Mouse (Mus musculus) layer of hippocampus, adult 2 months (tissue): Measurements from ENCODE around the gene H2afy. TPM values are rescaled to one million over a fixed set of nuclear protein-coding genes. Genes with fewer than 3 reads are reported as not detected.

ENCODE experiments used
- DNase-seq, 2 experiments: peaks; one replicate each; pipeline ENCODE4 v3.0.0; 2022; ENCODE audit warnings: low spot score in 2 of 2
- H3K27ac ChIP-seq: fragments of 200-600 bp; 2 replicates; pipeline ENCODE4 v1.8.1; 2022
- H3K4me3 ChIP-seq: fragments of 200-600 bp; 2 replicates; pipeline ENCODE4 v1.8.1; 2022; ENCODE audit warnings: mild to moderate bottlenecking
- CTCF ChIP-seq: fragments of 200-600 bp; conservative IDR thresholded peaks from 2 replicates; pipeline ENCODE4 v1.8.1; 2022; ENCODE audit warnings: antibody characterized with exemption, mild to moderate bottlenecking, moderate library complexity
- total RNA-seq, 2 experiments: library from RNA; stranded (reverse); gene quantifications; 2 replicates each; pipeline ENCODE4 v1.2.3; 2021

H2afy gene
- total RNA-seq, 2 experiments from 2014 or later: 118 to 122 TPM

GRCm38 (mm10) chr13:56163751-56164150, 27.6 kb upstream of the H2afy start:
- no peak for DNase-seq
- H3K4me3 ChIP-seq: no peak overlapping the region
- no peak for TF ChIP-seq CTCF
- H3K27ac ChIP-seq: no peak overlapping the region

DNA sequence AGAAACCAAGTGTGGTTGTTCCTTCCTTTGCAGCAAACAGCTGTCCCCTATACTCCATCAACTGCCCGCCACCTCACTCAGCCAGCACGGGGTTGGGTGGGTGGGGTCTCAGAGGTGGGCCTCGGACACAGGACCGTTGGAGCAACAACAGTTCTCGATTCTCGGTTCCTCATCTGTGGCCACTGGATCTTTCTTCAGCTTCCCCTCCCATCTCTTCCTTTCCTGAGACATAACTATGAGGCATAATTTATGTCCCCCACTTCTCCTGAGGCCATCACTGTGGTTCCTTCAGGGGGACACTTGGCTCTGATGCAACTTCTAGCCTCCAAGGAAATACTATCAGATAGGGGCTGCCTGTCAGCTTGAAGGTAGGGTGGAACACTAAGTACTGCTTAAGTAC, 26.7 kb upstream of the H2afy start:
- no peak for TF ChIP-seq CTCF
- no peak overlapping the region for H3K4me3 ChIP-seq
- no peak for DNase-seq
- H3K27ac ChIP-seq: no peak overlapping the region

DNA sequence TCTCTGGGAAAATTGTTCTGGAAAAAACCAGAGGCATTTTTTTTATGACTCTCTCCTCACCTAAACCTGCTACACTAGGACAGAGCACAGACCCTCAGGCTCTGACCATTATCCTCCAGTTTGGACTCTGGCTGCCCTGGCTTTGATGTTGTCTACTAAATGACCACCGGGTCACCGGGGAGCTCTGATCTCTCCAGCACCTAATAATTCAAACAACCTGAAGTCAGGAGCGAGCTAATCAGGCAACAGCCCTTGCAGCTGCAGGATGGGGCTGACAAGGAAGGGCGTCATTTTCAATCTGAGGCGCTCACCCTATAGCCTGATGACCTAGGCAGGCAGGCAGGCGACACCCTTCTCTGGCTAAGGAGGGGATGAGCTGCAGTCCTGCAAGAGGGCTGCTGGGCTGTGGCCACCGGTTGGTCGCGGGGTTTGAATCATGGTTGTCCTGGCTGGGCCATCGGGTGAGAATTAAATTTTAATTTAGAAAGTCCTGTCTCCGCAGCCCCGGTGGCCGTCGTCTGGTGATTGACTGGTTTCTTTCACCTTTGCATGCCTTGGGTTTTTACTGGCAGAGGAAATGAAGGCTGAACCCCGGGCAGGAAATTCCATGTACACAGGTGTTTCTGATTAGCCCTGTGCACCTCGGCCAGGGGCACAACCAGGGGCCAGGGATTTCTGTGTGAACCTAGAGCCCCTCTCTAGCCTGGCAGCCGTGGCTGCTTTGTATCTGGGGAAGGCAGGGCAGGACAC, 23.6 kb upstream of the H2afy start:
- Histone ChIP-seq H3K27ac (no peak overlapping the region), H3K4me3 (no peak overlapping the region)
- DNase-seq: no peak
- TF ChIP-seq CTCF: no peak

GRCm38 (mm10) chr13:56159016-56159601, 22.9 kb upstream of the H2afy start:
- Histone ChIP-seq H3K4me3 (no peak overlapping the region), H3K27ac (no peak overlapping the region)
- no peak for TF ChIP-seq CTCF
- DNase-seq: no peak

GRCm38 (mm10) chr13:56155671-56156070, 19.5 kb upstream of the H2afy start:
- Histone ChIP-seq H3K4me3 (no peak overlapping the region), H3K27ac (no peak overlapping the region)
- no peak for DNase-seq
- TF ChIP-seq CTCF: no peak

GRCm38 (mm10) chr13:56155048-56155447, 18.9 kb upstream of the H2afy start:
- no peak for TF ChIP-seq CTCF
- Histone ChIP-seq H3K27ac (no peak overlapping the region), H3K4me3 (no peak overlapping the region)
- DNase-seq: no peak

GRCm38 (mm10) chr13:56152773-56153460, 16.8 kb upstream of the H2afy start:
- no peak overlapping the region for H3K4me3 ChIP-seq
- DNase-seq: no peak
- no peak overlapping the region for H3K27ac ChIP-seq
- TF ChIP-seq CTCF: no peak

DNA sequence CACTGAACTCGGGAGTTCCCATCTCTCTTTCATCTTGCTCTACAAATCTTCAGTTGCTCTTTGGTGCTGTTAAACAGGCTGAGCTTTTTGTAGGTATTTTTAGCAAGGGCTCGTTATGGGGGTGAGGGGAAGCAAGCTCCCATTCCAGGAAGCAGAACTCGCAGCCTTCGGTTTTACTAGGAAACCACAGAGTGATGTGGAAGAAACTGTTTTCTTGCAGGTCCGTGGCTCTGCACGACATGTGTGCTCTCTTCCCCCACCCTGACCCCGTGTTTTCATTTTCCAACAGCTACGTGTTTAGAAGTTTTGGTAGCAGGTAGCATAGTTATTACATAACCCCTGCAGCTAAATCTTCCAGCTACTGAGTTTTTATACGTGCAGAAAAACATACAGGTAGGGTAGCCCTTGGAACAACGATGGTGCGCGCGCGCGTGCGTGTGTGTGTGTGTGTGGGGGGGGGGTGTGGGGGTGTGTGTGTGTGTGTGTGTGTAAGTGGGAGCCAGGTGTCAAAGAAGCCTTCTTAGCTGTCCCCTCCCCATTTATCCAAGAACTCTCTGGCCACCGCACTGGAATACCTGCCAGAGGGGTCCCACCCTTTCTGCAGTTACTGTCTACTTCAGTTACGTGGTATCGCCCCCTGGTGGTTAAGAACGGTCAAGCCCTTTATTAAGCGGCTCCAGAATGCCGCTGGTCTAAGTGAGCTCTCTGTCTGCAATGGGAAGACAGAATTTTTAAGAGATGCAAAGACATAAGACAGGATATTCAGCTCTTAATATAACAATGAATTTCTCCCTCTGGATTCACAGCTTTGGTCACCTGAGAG, 15.5 kb upstream of the H2afy start:
- H3K4me3 ChIP-seq: peak overlapping the region; percentile 23; the same call in 1 of the 2 replicates
- no peak overlapping the region for H3K27ac ChIP-seq
- TF ChIP-seq CTCF: peak; percentile 82
- peak; percentile 38 to 59 for DNase-seq

DNA sequence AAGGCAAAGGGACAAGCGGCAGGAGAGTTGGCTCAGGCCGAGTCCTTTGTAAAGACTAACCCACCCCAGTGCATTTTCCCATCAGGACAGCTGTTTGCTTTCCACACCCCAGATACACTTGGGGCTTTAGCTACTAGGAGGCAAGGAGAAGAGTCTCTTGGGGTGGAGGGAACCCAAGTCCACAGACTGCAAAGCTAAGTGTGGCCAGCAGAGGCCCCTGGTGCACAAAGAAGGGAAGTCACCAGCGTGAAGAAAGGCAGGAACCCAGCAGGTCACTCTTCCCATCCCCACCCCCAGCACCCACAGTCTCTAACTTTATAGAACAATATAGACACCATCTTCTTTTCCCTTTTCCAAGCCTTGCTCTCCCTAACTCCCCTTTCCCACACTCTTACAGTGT, 9.4 kb upstream of the H2afy start:
- no peak for DNase-seq
- no peak overlapping the region for H3K4me3 ChIP-seq
- TF ChIP-seq CTCF: peak; percentile 68

GRCm38 (mm10) chr13:56144021-56144420, 7.9 kb upstream of the H2afy start:
- no peak for TF ChIP-seq CTCF
- DNase-seq: no peak
- Histone ChIP-seq H3K4me3 (no peak overlapping the region), H3K27ac (no peak overlapping the region)

More for the DNA sequence above, 9.4 kb upstream of the H2afy start:
- H3K27ac ChIP-seq: no peak overlapping the region

- H3K27ac ChIP-seq: no peak overlapping the region
- no peak for DNase-seq
- no peak overlapping the region for H3K4me3 ChIP-seq
- TF ChIP-seq CTCF: no peak
Measured at GRCm38 (mm10) chr13:56143151-56143513, 7.0 kb upstream of the H2afy start.

DNA sequence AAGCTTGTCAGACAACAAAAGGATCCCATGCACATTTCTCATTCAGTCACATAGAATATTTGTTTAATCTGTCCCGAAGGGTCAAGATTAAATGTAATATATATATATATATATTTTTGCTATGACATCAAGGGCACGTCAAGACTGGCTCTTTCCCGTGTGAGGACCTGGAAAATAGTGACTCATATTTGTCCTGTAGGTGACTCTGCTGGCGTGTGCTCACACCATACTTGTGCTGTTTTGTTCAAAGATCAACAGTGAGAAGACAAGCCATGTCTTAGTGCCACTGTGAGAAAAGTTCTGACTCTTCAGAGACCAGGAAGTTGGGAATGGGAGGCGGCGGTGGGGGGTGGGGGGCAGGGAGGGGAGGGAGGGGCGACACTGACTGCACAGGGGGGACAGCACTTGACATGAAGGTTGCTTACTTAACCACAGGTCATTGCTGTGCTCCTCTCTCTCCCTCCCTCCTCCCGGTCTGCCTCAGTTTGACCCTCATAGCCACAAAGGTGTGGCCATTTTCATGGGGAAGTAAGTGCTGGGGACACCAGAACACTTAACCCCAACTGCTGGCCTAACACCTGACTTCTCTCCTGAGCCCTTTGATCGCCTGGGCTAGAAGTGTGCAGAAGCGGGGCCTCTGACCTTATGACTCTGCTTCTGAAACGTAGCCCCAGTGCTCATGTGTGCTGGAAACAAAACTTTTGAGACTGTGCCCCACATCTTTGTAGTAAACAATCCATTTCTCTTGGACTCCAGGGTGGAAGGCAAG, 6.4 kb upstream of the H2afy start:
- no peak for TF ChIP-seq CTCF

More for the DNA sequence above, 6.4 kb upstream of the H2afy start:
- Histone ChIP-seq H3K27ac (no peak overlapping the region), H3K4me3 (no peak overlapping the region)
- DNase-seq: no peak
